Mouse (Mus musculus): Measurements from ENCODE around the gene Sema5a.

Sema5a gene

GRCm38 (mm10) chr15:32254806-32255205 lies 10.2 kb downstream of the Sema5a start:
- DNase-seq = no peak

- no peak for DNase-seq
Observed at GRCm38 (mm10) chr15:32257340-32257739, 12.7 kb downstream of the Sema5a start.

GRCm38 (mm10) chr15:32257886-32258319 lies 13.3 kb downstream of the Sema5a start:
- DNase-seq = no peak

GRCm38 (mm10) chr15:32259362-32260096 lies 14.9 kb downstream of the Sema5a start:
- no peak for DNase-seq

GRCm38 (mm10) chr15:32260942-32261341 lies 16.3 kb downstream of the Sema5a start:
- DNase-seq = no peak

- no peak for DNase-seq
Observed at GRCm38 (mm10) chr15:32263651-32264050, 19.0 kb downstream of the Sema5a start.

GRCm38 (mm10) chr15:32264822-32265377 lies 20.3 kb downstream of the Sema5a start:
- DNase-seq = no peak

GRCm38 (mm10) chr15:32265378-32265934 lies 20.8 kb downstream of the Sema5a start:
- DNase-seq = no peak

- no peak for DNase-seq
Observed at GRCm38 (mm10) chr15:32266122-32266820, 21.7 kb downstream of the Sema5a start.

- no peak for DNase-seq
Observed at GRCm38 (mm10) chr15:32270106-32270505, 25.5 kb downstream of the Sema5a start.

GRCm38 (mm10) chr15:32273925-32274324 lies 29.3 kb downstream of the Sema5a start:
- DNase-seq = peak; percentile 29

GRCm38 (mm10) chr15:32275020-32275419 lies 30.4 kb downstream of the Sema5a start:
- DNase-seq = no peak

GRCm38 (mm10) chr15:32278600-32278999 lies 34.0 kb downstream of the Sema5a start:
- DNase-seq = no peak

GRCm38 (mm10) chr15:32281374-32281773 lies 36.8 kb downstream of the Sema5a start:
- DNase-seq = no peak

GRCm38 (mm10) chr15:32284688-32285087 lies 40.1 kb downstream of the Sema5a start:
- no peak for DNase-seq

GRCm38 (mm10) chr15:32286296-32286695 lies 41.7 kb downstream of the Sema5a start:
- DNase-seq = no peak

- DNase-seq = peak; percentile 30
Observed at GRCm38 (mm10) chr15:32288480-32288879, 43.9 kb downstream of the Sema5a start.

- no peak for DNase-seq
Observed at GRCm38 (mm10) chr15:32291000-32291399, 46.4 kb downstream of the Sema5a start.

GRCm38 (mm10) chr15:32296523-32296922 lies 51.9 kb downstream of the Sema5a start:
- DNase-seq = no peak

GRCm38 (mm10) chr15:32297266-32297665 lies 52.7 kb downstream of the Sema5a start:
- DNase-seq = no peak

- DNase-seq = no peak
Observed at GRCm38 (mm10) chr15:32298525-32298924, 53.9 kb downstream of the Sema5a start.

GRCm38 (mm10) chr15:32300991-32301390 lies 56.4 kb downstream of the Sema5a start:
- DNase-seq = no peak

- no peak for DNase-seq
Observed at GRCm38 (mm10) chr15:32306557-32307243, 62.1 kb downstream of the Sema5a start.

Measured in lung, postnatal 14 days (tissue).